ENCODE assay signal across 19 mouse cellular contexts in the genomic region with DNA sequence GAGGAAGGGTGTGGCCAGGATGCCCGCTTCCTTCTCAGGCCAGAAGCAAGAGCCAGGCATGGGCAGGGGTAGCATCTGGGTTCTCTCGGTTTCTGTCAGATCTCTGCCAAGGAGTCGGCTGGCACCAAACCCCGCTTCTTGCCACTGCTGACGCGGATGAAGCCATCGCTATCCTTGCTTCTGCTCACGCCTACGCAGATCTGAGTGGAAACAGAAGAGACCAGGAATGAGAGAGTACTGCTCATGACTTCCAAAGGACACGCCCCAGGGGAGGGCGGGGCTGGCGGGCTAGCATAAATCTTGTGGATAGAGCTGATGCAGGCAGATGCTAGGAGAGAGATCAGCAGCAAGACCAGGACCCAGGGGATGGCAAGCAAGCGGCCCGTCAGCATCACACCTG. TPM values are rescaled to one million over a fixed set of nuclear protein-coding genes. Genes with fewer than 3 reads are reported as not detected.
DNase-seq lines count a peak whose midpoint lies in the region; ATAC-seq and TF ChIP-seq lines count a peak whose summit lies in the region.
"Had no signal": no experiment of that assay in that cellular context is flagged by ENCODE, and none has a peak within 500 bp of the region (broad histone marks: within the 10 kb centered on the region; RNA-seq: fewer than 3 reads in every experiment).

No protein-coding gene starts in this region.

- 65% methylated on average over 14 of the region's 14 CpGs for WGBS in midbrain, embryonic 10.5 days
- 63% methylated on average over 14 of the region's 14 CpGs for WGBS in midbrain, postnatal 0 days
- 70% methylated on average over 14 of the region's 14 CpGs for WGBS in kidney, adult 2 months

- intact Hi-C loops in left cerebral cortex, postnatal 14 days (cut with DNase I): no loop called here

- peaks cover 34% of the 10 kb centered on the region for H3K4me1 ChIP-seq in midbrain, embryonic 10.5 days
- H3K4me1 ChIP-seq in midbrain, postnatal 0 days (ENCODE audit: insufficient read depth, low read length): peaks cover 10% of the 10 kb centered on the region; the same call in 1 of the 2 replicates
- no peaks in the 10 kb centered on the region for H3K4me1 ChIP-seq in kidney, adult 2 months (ENCODE audit: control insufficient read depth, insufficient read depth, low read length)

- H3K9ac ChIP-seq in midbrain, postnatal 0 days (replicated peaks; ENCODE audit: low read length, poor library complexity, severe bottlenecking): no peak overlapping the region
- H3K9ac ChIP-seq: hindbrain, embryonic 14.5 days; limb, embryonic 12.5 days; lung, embryonic 14.5 days; midbrain, embryonic 12.5 days had no signal

- no peak for TF ChIP-seq POLR2A in kidney, adult 2 months (IDR thresholded peaks at IDR 0.05; ENCODE audit: low read depth, low read length)

- 0 out of 2 replicates have a peak overlapping the region, but pooled peaks have one; percentile 4 for H3K4me3 ChIP-seq in midbrain, embryonic 10.5 days
- H3K4me3 ChIP-seq in midbrain, postnatal 0 days (ENCODE audit: low read depth, low read length): no peak overlapping the region
- no peak overlapping the region for H3K4me3 ChIP-seq in kidney, adult 2 months (ENCODE audit: insufficient read depth, low read depth, low read length)
- H3K4me3 ChIP-seq: layer of hippocampus, adult 2 months; limb, embryonic 12.5 days; midbrain, embryonic 12.5 days had no signal

- peak; percentile 56 to 74 for DNase-seq in cerebellum, postnatal 14 days
- DNase-seq in cerebellum, adult 11-12 months: no peak
- no peak for DNase-seq in midbrain, embryonic 10.5 days (ENCODE audit: low spot score)
- no peak for DNase-seq in midbrain, postnatal 0 days (ENCODE audit: low spot score)
- DNase-seq in left cerebral cortex, postnatal 14 days (ENCODE audit: low spot score in 2 of 2): peak; percentile 57 to 86
- no peak for DNase-seq in urinary bladder, postnatal 36 days (ENCODE audit: low spot score in 2 of 2)
- no peak for DNase-seq in kidney, postnatal 14 days
- DNase-seq in kidney, adult 2 months: no peak
- DNase-seq: adrenal gland, postnatal 10 days; gastrocnemius, postnatal 36 days; kidney, adult 11 months; lung, embryonic 14.5 days; thymus, adult 2 months had no signal

- H3K27me3 ChIP-seq in midbrain, embryonic 10.5 days (ENCODE audit: low read depth, poor library complexity, severe bottlenecking): peaks cover 40% of the 10 kb centered on the region
- no peaks in the 10 kb centered on the region for H3K27me3 ChIP-seq in midbrain, postnatal 0 days (ENCODE audit: insufficient read depth, low read length)
- H3K27me3 ChIP-seq in kidney, adult 2 months (replicated peaks; ENCODE audit: control insufficient read depth, insufficient read depth, low read length): no peaks in the 10 kb centered on the region
- H3K27me3 ChIP-seq: Patski had no signal

- no peak overlapping the region for H3K4me2 ChIP-seq in midbrain, postnatal 0 days (ENCODE audit: low read depth, low read length, poor library complexity, severe bottlenecking)
- H3K4me2 ChIP-seq: hindbrain, embryonic 14.5 days; limb, embryonic 12.5 days; lung, embryonic 14.5 days; midbrain, embryonic 12.5 days had no signal

- H3K36me3 ChIP-seq in midbrain, embryonic 10.5 days: no peaks in the 10 kb centered on the region
- H3K36me3 ChIP-seq in midbrain, postnatal 0 days (ENCODE audit: insufficient read depth, low read length): no peaks in the 10 kb centered on the region
- no peaks in the 10 kb centered on the region for H3K36me3 ChIP-seq in kidney, adult 2 months (ENCODE audit: control insufficient read depth, insufficient read depth, low read length)
- H3K36me3 ChIP-seq: limb, embryonic 12.5 days; midbrain, embryonic 12.5 days had no signal

- H3K27ac ChIP-seq in midbrain, embryonic 10.5 days (replicated peaks): no peak overlapping the region
- no peak overlapping the region for H3K27ac ChIP-seq in midbrain, postnatal 0 days (ENCODE audit: low read depth, low read length)
- H3K27ac ChIP-seq in kidney, adult 2 months (ENCODE audit: insufficient read depth, low read depth, low read length): no peak overlapping the region
- H3K27ac ChIP-seq: hindbrain, embryonic 14.5 days; layer of hippocampus, adult 2 months; limb, embryonic 12.5 days; midbrain, embryonic 12.5 days had no signal

- no peak for ATAC-seq in midbrain, postnatal 0 days (ENCODE audit: low FRiP score)
- ATAC-seq: forebrain, embryonic 16.5 days; Patski had no signal

- H3K9me3 ChIP-seq in midbrain, embryonic 10.5 days (replicated peaks): no peaks in the 10 kb centered on the region
- H3K9me3 ChIP-seq in midbrain, postnatal 0 days (ENCODE audit: low read length): no peaks in the 10 kb centered on the region
- H3K9me3 ChIP-seq: limb, embryonic 12.5 days; midbrain, embryonic 12.5 days had no signal

- TF ChIP-seq CTCF in midbrain, postnatal 0 days (IDR thresholded peaks at IDR 0.05): no peak
- TF ChIP-seq CTCF in kidney, adult 2 months (conservative IDR thresholded peaks at IDR 0.05; ENCODE audit: insufficient read depth, insufficient read length, low read depth, low read length): no peak

RNA-seq across cellular contexts. Expression of gene Rpl19, which starts 11.4 kb away (rescaled TPM):
- polyA plus RNA-seq in midbrain, embryonic 10.5 days (2016; fragmentation: Nextera tagmentation; extraction: Ambion mirVana): 976 and 1,159 TPM in 2 replicates
- total RNA-seq in midbrain, postnatal 0 days (2014; rRNA removed): 597 and 686 TPM in 2 replicates
- 591 and 620 TPM in 2 replicates for polyA plus RNA-seq in midbrain, postnatal 0 days (2015; fragmentation: Nextera tagmentation; extraction: Ambion mirVana)
- total RNA-seq in left cerebral cortex, postnatal 14 days (2021): 100 to 1,000 TPM; 536 to 545 TPM
- 503 and 653 TPM in 2 replicates for polyA plus RNA-seq in kidney, adult 2 months (2012; rRNA removed)

RNA-seq across cellular contexts. Expression of gene Cacnb1, which starts 15.0 kb away (rescaled TPM):
- 7.8 and 12.5 TPM in 2 replicates for polyA plus RNA-seq in midbrain, embryonic 10.5 days (2016; fragmentation: Nextera tagmentation; extraction: Ambion mirVana)
- 89.1 and 96.4 TPM in 2 replicates for total RNA-seq in midbrain, postnatal 0 days (2014; rRNA removed)
- 61.1 and 63.2 TPM in 2 replicates for polyA plus RNA-seq in midbrain, postnatal 0 days (2015; fragmentation: Nextera tagmentation; extraction: Ambion mirVana)
- total RNA-seq in left cerebral cortex, postnatal 14 days (2021): 100 to 1,000 TPM; 150 TPM
- 6.1 and 7.6 TPM in 2 replicates for polyA plus RNA-seq in kidney, adult 2 months (2012; rRNA removed)

RNA-seq across cellular contexts. Expression of gene Stac2, which starts 15.4 kb away (rescaled TPM):
- polyA plus RNA-seq in midbrain, embryonic 10.5 days (2016; fragmentation: Nextera tagmentation; extraction: Ambion mirVana): 0.40 and 0.41 TPM in 2 replicates
- 4.4 and 8.3 TPM in 2 replicates for total RNA-seq in midbrain, postnatal 0 days (2014; rRNA removed)
- polyA plus RNA-seq in midbrain, postnatal 0 days (2015; fragmentation: Nextera tagmentation; extraction: Ambion mirVana): 3.5 and 4.1 TPM in 2 replicates
- total RNA-seq in left cerebral cortex, postnatal 14 days (2021): 10 to 100 TPM; 27.7 to 28.0 TPM
- polyA plus RNA-seq in kidney, adult 2 months (2012; rRNA removed): 0.05 and 0.42 TPM in 2 replicates

RNA-seq across cellular contexts. Expression of gene Arl5c, which starts 41.9 kb away (rescaled TPM):
- polyA plus RNA-seq in midbrain, embryonic 10.5 days (2016; fragmentation: Nextera tagmentation; extraction: Ambion mirVana): 8.9 and 16.8 TPM in 2 replicates
- 1.1 and 2.9 TPM in 2 replicates for total RNA-seq in midbrain, postnatal 0 days (2014; rRNA removed)
- 2.9 and 4.5 TPM in 2 replicates for polyA plus RNA-seq in midbrain, postnatal 0 days (2015; fragmentation: Nextera tagmentation; extraction: Ambion mirVana)
- total RNA-seq in left cerebral cortex, postnatal 14 days (2021): 1 to 10 TPM; 2.2 to 2.3 TPM
- polyA plus RNA-seq in kidney, adult 2 months (2012; rRNA removed): 0.75 and 2.8 TPM in 2 replicates

RNA-seq across cellular contexts. Expression of gene Plxdc1, which starts 51.6 kb away (rescaled TPM):
- 0.06 and 0.16 TPM in 2 replicates for polyA plus RNA-seq in midbrain, embryonic 10.5 days (2016; fragmentation: Nextera tagmentation; extraction: Ambion mirVana)
- total RNA-seq in midbrain, postnatal 0 days (2014; rRNA removed): 2.4 and 3.1 TPM in 2 replicates
- 4.9 and 5.6 TPM in 2 replicates for polyA plus RNA-seq in midbrain, postnatal 0 days (2015; fragmentation: Nextera tagmentation; extraction: Ambion mirVana)
- total RNA-seq in left cerebral cortex, postnatal 14 days (2021): 10 to 100 TPM in 1 of 2 experiments, 1 to 10 TPM in 1; 9.8 to 14.9 TPM
- 1.0 TPM in 2 replicates for polyA plus RNA-seq in kidney, adult 2 months (2012; rRNA removed)
- polyA plus RNA-seq: limb, embryonic 12.5 days had no signal

Comparison
In these comparisons a context has a peak if more than half of its experiments do, and no peak if none do; other contexts are left out.
1. DNase-seq: peak in cerebellum, postnatal 14 days (2 of 2) and left cerebral cortex, postnatal 14 days (2 of 2); none in cerebellum, adult 11-12 months (single experiment), midbrain, embryonic 10.5 days (single experiment), midbrain, postnatal 0 days (single experiment), urinary bladder, postnatal 36 days (0 of 2), kidney, postnatal 14 days (single experiment) and kidney, adult 2 months (single experiment).